Mouse (Mus musculus): ENCODE results near the gene Vdac1. TPM values are rescaled to one million over a fixed set of nuclear protein-coding genes. Genes with fewer than 3 reads are reported as not detected.
"Not testable (repeated sequence)": the region's sequence is repeated elsewhere in the genome, so short reads cannot be mapped to it uniquely, and the experiment has no call there.

Gene Vdac1
- polyA plus RNA-seq, 1 experiment from 2014 or later, result 369 TPM

DNA sequence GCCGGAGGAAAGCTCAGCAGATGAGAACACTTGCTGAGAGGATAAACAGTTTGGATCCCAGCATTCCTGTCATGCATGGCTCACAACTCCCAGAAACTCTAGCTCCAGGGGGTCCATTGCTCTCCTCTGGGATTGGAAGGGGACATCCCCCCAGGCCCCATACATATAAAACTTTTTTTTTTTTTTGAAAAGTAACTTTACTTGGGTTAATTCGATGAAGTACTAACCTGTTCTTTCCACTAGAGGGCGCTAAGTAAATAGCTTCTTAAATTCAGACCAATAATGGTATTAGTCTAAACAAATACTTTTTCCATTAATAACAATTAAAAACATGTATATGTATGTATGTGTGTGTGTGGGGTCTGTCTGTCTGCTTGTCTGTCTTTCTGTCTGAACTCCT is 24.0 kb downstream of the Vdac1 start:
- Histone ChIP-seq H3K9me3 (no peaks in the 10 kb centered on the region), H3K9ac (no peak overlapping the region), H3K36me3 (peaks cover 61% of the 10 kb centered on the region), H3K4me2 (no peak overlapping the region), H3K27ac (replicated peaks) (no peak overlapping the region), H3K4me3 (no peak overlapping the region), H3K27me3 (no peaks in the 10 kb centered on the region), H3K4me1 (replicated peaks) (no peaks in the 10 kb centered on the region)
- no peak for ATAC-seq (ENCODE audit: low FRiP score, low read depth)
- 58% methylated on average over 3 of the region's 3 CpGs for WGBS

DNA sequence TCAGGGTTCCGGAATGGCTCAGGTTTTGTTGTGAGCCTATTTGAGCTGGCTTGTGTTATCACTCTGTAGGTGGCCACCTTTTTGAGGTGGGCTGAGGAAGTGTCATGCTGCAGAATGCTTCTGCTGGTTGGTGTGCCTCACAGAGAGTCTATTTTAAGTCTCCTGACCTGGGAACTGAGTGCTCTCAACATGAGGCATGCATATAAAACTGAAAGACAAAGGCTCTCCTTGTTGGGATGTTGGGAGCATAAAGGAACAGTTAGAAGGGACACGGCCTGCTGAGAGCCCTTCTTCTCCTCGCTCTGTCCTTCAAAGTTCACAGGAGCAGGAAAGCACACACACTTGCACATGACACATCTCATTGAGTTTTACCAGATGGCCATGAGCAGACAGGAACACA is 26.2 kb downstream of the Vdac1 start:
- Histone ChIP-seq H3K4me1 (replicated peaks) (no peaks in the 10 kb centered on the region), H3K9me3 (no peaks in the 10 kb centered on the region), H3K4me2 (no peak overlapping the region), H3K27ac (replicated peaks) (no peak overlapping the region), H3K4me3 (no peak overlapping the region), H3K27me3 (no peaks in the 10 kb centered on the region), H3K9ac (no peak overlapping the region), H3K36me3 (peaks cover 52% of the 10 kb centered on the region)
- no peak for ATAC-seq (ENCODE audit: low FRiP score, low read depth)
- 91% methylated on average over 3 of the region's 3 CpGs for WGBS

DNA sequence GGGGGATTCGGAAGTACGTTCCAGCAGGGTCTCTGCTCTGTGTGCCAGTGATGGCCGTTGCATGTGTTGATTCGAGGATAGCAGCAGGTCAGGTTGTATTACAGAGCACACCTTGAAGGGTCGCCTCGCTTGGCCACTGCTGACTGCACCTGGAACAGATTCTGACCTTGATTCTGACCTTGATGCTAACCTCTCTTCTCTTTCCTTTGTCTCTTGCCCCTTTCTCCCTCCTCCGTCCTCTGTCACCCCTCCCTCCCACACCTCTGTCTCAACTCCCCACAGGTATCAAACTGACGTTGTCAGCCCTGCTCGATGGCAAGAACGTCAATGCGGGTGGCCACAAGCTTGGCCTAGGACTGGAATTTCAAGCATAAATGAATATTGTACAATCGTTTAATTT is 27.5 kb downstream of the Vdac1 start:
- H3K36me3 ChIP-seq, result peaks cover 46% of the 10 kb centered on the region
- no peak overlapping the region for H3K4me3 ChIP-seq
- H3K4me1 ChIP-seq (replicated peaks), result no peaks in the 10 kb centered on the region
- no peak for ATAC-seq (ENCODE audit: low FRiP score, low read depth)
- no peaks in the 10 kb centered on the region for H3K9me3 ChIP-seq
- no peak overlapping the region for H3K4me2 ChIP-seq
- no peaks in the 10 kb centered on the region for H3K27me3 ChIP-seq
- no peak overlapping the region for H3K9ac ChIP-seq
- WGBS, result 92% methylated on average over 12 of the region's 12 CpGs
- no peak overlapping the region for H3K27ac ChIP-seq (replicated peaks)

DNA sequence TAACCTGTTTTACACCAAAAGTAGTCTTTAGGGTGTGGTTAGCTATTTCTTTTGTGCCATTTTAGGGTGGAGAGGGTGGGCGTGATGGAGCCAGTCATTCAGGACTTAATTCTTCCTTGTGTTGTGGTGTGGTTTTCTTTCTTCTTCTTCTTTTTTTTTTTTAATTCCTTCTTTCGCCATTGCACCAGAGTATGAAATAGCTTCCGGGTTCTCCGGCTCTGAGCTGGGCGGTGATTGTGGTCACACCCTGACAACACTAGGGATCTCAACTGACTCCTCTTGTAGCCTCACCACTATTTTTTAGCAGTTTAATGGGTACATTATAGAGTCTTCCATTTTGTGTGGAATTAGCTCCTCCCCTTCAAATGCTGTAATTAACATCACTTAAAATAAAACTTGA is 28.3 kb downstream of the Vdac1 start:
- not testable (repeated sequence) for H3K9ac ChIP-seq; H3K27ac ChIP-seq (replicated peaks); H3K9me3 ChIP-seq; H3K4me2 ChIP-seq; ATAC-seq (ENCODE audit: low FRiP score, low read depth); H3K4me3 ChIP-seq; H3K27me3 ChIP-seq; H3K4me1 ChIP-seq (replicated peaks)
- peaks cover 46% of the 10 kb centered on the region for H3K36me3 ChIP-seq
- 96% methylated on average over 5 of the region's 5 CpGs for WGBS

DNA sequence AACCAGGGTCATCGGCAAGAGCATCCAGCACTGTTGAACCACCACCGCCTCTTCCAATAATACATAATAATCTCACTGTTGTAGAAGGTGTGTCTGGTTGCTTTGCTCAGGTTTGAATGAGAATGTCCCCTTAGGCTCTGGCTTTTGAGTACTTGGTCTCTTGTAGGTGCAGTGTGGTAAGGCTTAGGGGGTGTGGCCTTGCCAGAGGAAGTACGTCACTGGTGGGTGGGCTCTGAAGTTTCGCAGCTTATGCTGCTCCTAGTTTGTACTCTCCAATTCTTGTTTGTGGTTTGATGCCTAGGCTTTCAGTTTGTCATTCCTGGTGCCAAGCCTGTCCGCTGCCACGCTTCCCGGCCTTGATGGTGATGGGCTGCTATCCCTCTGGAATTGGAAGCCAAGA is 29.3 kb downstream of the Vdac1 start:
- H3K9ac ChIP-seq, result no peak overlapping the region
- ATAC-seq (ENCODE audit: low FRiP score, low read depth), result no peak
- no peaks in the 10 kb centered on the region for H3K9me3 ChIP-seq
- no peak overlapping the region for H3K27ac ChIP-seq (replicated peaks)
- H3K4me3 ChIP-seq, result no peak overlapping the region
- no peaks in the 10 kb centered on the region for H3K27me3 ChIP-seq
- 93% methylated on average over 7 of the region's 7 CpGs for WGBS
- no peaks in the 10 kb centered on the region for H3K4me1 ChIP-seq (replicated peaks)
- H3K4me2 ChIP-seq, result no peak overlapping the region
- peaks cover 39% of the 10 kb centered on the region for H3K36me3 ChIP-seq

DNA sequence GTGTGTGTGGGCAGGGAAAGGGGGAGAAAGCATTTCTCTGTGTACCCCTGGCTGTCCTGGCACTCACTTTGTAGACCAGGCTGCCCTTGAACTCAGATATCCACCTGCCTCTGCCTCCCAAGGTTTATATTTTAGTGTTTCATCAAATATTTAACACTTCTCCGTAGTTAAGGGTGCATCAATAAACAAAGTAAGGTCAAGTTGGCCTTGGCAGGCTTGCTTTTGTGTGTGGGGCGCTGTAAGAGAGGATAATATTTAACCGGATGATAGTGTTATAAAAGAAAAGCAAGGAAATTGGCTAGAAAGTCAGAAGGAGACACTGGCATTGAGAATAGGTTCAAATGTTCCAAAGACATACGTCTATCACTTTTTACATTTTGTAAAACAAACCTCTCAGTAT is 33.8 kb downstream of the Vdac1 start:
- Histone ChIP-seq H3K4me2 (no peak overlapping the region), H3K9me3 (no peaks in the 10 kb centered on the region), H3K9ac (no peak overlapping the region), H3K4me1 (replicated peaks) (peaks cover 19% of the 10 kb centered on the region), H3K4me3 (no peak overlapping the region), H3K27ac (replicated peaks) (no peak overlapping the region), H3K27me3 (no peaks in the 10 kb centered on the region), H3K36me3 (no peaks in the 10 kb centered on the region)
- WGBS, result 83% methylated on average over 4 of the region's 4 CpGs
- no peak for ATAC-seq (ENCODE audit: low FRiP score, low read depth)

DNA sequence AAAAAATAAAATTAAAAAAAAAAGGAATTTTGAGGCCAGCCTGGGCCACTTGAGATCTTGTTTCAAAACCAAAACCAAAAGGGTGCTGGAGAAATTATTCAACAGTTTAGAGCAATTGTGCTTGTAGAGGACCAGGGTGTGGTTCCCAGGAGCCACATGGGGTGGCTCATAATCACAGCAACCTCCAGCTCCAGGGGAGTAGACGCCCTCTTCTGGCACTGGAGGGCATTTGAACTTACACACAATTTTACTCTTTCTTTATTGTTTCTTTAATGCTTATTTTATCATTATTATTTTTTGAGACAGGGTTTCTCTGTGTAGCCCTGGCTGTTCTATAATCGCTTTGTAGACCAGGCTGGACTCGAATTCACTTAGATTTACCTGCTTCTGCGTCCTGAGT is 34.7 kb downstream of the Vdac1 start:
- H3K27ac ChIP-seq (replicated peaks), result no peak overlapping the region
- no peak overlapping the region for H3K9ac ChIP-seq
- no peak overlapping the region for H3K4me3 ChIP-seq
- H3K27me3 ChIP-seq, result no peaks in the 10 kb centered on the region
- no peaks in the 10 kb centered on the region for H3K36me3 ChIP-seq
- 40% methylated on average over 4 of the region's 4 CpGs for WGBS
- 0 out of 2 replicates have a peak overlapping the region, but pooled peaks have one; percentile 67 for H3K4me2 ChIP-seq
- H3K9me3 ChIP-seq, result no peaks in the 10 kb centered on the region
- ATAC-seq (ENCODE audit: low FRiP score, low read depth), result no peak
- peaks cover 24% of the 10 kb centered on the region for H3K4me1 ChIP-seq (replicated peaks)

DNA sequence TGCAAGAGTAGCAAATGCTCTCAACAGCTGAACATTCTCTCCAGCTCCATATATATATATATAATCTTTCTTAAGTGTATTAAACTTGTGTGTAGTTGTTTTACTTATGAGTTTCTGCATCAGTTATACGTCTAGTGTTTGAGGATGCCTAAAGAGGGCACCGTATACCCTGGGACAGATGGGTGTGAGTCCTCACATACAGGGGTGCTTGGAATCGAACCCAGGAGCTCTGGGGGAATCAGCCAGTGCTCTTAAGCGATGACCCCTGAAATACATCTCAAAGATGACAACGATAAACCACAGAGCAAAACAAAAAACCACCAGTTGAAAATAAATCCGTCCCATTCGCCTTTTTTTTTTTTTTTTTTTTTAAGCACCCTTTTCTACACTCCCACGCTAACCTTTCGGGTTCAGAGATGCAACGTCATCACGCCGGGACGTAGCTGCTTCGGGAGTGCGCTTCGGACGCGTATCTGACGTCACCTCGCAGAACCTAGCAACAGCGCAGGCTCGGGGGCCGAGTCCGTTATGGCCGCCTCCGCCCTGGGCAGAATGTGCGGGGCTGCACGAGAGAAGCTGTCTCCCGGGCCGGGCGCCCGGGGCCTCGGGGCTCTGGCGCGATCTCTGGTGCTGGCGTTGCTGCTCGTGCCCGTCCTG is 35.4 kb downstream of the Vdac1 start, which contains the start of gene 9530068E07Rik:
Gene 9530068E07Rik, plus strand, starts transcription at position 489 of the 657 bp plus-strand sequence.
- Histone ChIP-seq H3K27ac (replicated peaks) (peak within 1 kb of the TSS; percentile 86), H3K36me3 (no peaks in the 10 kb centered on the region), H3K4me1 (replicated peaks) (peaks cover 27% of the 10 kb centered on the region), H3K9me3 (no peaks in the 10 kb centered on the region), H3K9ac (peak within 1 kb of the TSS; percentile 80), H3K27me3 (no peaks in the 10 kb centered on the region), H3K4me3 (peak within 1 kb of the TSS; percentile 65), H3K4me2 (peak within 1 kb of the TSS; percentile 67)
- 2% methylated on average over 38 of the region's 38 CpGs for WGBS
- peak; percentile 96 for ATAC-seq (ENCODE audit: low FRiP score, low read depth)

DNA sequence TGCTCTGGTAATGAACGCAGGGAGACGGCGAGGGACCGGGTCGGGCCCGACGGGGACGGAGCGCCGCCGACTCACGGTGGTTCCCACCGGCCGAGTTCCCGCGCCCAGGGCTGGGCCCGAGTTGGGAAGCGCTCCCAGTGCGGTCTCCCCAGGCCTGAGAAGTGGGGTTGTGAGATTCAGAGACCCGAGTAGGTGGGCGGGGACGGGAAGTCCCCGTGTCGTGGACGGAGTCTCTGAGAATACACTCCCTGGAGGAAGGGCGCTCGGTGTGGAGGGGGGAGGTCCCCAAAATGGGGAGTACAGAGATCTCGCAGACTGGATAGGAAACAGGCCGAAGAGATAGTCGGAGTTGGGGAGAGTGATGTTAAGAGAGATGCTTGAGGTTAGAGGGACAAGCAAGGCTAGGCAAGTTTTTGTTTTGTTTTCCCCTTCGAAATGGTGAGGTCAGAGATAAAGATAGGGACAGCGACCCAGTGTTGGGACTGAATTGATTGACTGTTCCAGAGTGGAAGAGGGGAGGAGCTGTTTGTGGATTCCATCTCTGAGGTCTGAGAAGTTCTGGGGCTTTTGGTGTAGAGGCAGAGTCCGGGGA is 36.0 kb downstream of the Vdac1 start:
- H3K9ac ChIP-seq, result peak overlapping the region; percentile 80
- peak; percentile 82 for ATAC-seq (ENCODE audit: low FRiP score, low read depth)
- WGBS, result under 1% methylated on average over 33 of the region's 33 CpGs
- no peaks in the 10 kb centered on the region for H3K36me3 ChIP-seq
- no peaks in the 10 kb centered on the region for H3K9me3 ChIP-seq
- peaks cover 27% of the 10 kb centered on the region for H3K4me1 ChIP-seq (replicated peaks)
- peak overlapping the region; percentile 86 for H3K27ac ChIP-seq (replicated peaks)
- no peaks in the 10 kb centered on the region for H3K27me3 ChIP-seq
- peak overlapping the region; percentile 67 for H3K4me2 ChIP-seq
- H3K4me3 ChIP-seq, result peak overlapping the region; percentile 65

DNA sequence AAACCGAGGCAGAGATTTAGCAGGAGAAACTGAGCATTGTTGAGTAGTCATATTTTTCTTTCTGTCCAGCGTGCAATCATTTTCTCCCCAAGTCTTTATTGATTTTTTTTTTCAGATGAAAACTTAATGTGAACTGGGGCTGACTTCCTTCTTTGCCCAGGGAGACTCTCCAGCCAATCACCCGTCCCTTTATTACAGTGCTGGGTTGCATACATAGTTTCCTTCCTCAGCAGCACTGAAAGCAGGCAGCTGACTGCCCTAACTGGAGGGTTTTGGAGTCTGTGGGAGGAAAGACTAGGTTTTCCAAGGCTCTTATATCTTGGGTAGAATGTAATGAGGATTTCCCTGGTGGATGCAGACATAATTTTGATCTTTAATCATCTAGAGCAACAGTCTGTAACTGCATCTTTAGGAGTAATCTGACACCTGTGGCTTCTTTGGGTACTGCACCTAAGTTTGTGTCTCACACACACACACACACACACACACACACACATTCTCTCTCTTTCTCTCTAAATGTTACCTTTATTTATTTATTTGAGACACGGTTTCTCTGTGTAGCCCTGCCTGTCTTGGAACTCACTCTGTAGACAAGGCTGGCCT is 36.8 kb downstream of the Vdac1 start:
- H3K36me3 ChIP-seq, result no peaks in the 10 kb centered on the region
- H3K9ac ChIP-seq, result peak overlapping the region; percentile 80; the same call in 1 of the 2 replicates
- peak overlapping the region; percentile 67 for H3K4me2 ChIP-seq
- no peak for ATAC-seq (ENCODE audit: low FRiP score, low read depth)
- H3K27ac ChIP-seq (replicated peaks), result peak overlapping the region; percentile 86
- H3K9me3 ChIP-seq, result no peaks in the 10 kb centered on the region
- H3K4me3 ChIP-seq, result peak overlapping the region; percentile 65
- no peaks in the 10 kb centered on the region for H3K27me3 ChIP-seq
- H3K4me1 ChIP-seq (replicated peaks), result peaks cover 27% of the 10 kb centered on the region
- 90% methylated on average over 4 of the region's 4 CpGs for WGBS

DNA sequence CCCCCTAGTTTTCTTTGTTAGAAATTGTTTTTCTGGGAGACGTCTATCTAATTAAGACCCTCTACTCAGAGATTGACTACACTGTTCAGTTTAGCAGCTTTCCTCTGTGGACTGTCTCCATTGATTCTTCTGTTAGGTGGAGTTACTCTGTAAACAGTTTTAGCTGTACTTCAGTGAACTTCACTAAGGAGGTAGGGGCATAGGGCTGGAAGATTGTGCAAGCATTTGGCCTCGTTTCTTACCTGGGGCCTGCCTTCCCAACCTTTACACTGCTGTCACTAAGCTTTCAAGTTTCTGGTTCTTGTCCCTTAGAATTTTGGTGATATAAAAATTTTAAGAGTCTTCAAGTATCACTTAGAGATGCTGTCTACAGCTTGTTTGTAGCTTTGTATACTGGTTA is 40.8 kb downstream of the Vdac1 start:
- no peak overlapping the region for H3K4me2 ChIP-seq
- H3K27me3 ChIP-seq, result no peaks in the 10 kb centered on the region
- peaks cover 27% of the 10 kb centered on the region for H3K4me1 ChIP-seq (replicated peaks)
- no peak for ATAC-seq (ENCODE audit: low FRiP score, low read depth)
- H3K27ac ChIP-seq (replicated peaks), result no peak overlapping the region
- H3K4me3 ChIP-seq, result no peak overlapping the region
- H3K9ac ChIP-seq, result no peak overlapping the region
- WGBS, result 81% methylated on average over 2 of the region's 2 CpGs
- no peaks in the 10 kb centered on the region for H3K9me3 ChIP-seq
- H3K36me3 ChIP-seq, result peaks cover 17% of the 10 kb centered on the region; the same call in 1 of the 2 replicates

DNA sequence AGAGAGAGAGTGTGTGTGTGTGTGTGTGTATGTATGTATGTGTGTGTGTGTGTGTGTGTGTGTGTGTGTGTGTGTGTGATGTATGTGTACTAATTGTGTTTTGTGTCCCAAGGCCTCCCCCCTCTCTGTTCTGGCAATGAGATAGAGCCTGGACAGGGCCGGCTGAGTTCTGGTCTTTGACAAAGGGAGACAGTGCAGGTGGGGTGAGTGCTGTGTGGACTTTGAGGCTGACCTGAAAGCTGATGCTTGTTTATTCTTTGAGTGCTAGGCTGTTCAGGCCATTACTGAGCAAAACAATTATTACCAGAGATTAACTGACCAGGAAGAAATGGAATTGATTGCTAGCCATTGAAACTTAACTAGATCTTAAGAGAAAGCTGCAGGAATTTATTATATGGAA is 41.9 kb downstream of the Vdac1 start:
- Histone ChIP-seq H3K27me3 (no peaks in the 10 kb centered on the region), H3K9me3 (no peaks in the 10 kb centered on the region), H3K4me2 (no peak overlapping the region), H3K9ac (no peak overlapping the region), H3K4me3 (no peak overlapping the region), H3K27ac (replicated peaks) (no peak overlapping the region), H3K4me1 (replicated peaks) (peaks cover 21% of the 10 kb centered on the region), H3K36me3 (peaks cover 25% of the 10 kb centered on the region)
- WGBS, result 67% methylated on average over 1 of the region's 1 CpGs
- no peak for ATAC-seq (ENCODE audit: low FRiP score, low read depth)

Data from hindbrain, embryonic 15.5 days (tissue).